Mouse (Mus musculus): Measurements from ENCODE around the gene Mtf2. TPM values are rescaled to one million over a fixed set of nuclear protein-coding genes. Genes with fewer than 3 reads are reported as not detected.
"Not testable (repeated sequence)": the region's sequence is repeated elsewhere in the genome, so short reads cannot be mapped to it uniquely, and the experiment has no call there.

Mtf2 gene
- polyA plus RNA-seq, 1 experiment from 2014 or later: 103 TPM

DNA sequence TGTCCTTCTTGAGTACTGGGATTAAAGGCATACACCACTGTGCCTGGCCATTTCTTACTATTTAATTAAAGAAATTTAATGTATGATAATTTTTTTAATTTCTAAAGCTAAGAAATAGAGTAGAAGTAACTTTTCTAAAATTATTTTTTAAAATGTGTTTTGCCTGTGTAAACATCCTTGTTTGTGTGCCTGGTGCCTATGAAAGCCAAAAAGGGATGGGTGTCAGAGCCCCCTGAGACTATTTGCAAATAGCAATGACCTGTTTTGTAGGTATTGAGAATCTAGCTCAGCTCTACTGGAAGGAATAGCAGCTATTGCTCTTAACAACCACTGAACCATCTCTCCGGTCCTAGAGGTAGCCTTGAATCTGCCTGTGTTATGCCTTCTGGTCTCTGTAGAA is 6.8 kb downstream of the Mtf2 start:
- peaks cover 1% of the 10 kb centered on the region; the same call in 1 of the 2 replicates for H3K4me1 ChIP-seq (ENCODE audit: control insufficient read depth, insufficient read depth, low read length)
- H3K4me3 ChIP-seq (ENCODE audit: low read length): no peak overlapping the region
- ATAC-seq (ENCODE audit: low FRiP score, low TSS enrichment): no peak
- WGBS: 93% methylated on average over 1 of the region's 1 CpGs
- H3K36me3 ChIP-seq (ENCODE audit: control insufficient read depth, insufficient read depth, low read length): peaks cover 67% of the 10 kb centered on the region
- H3K27me3 ChIP-seq (ENCODE audit: control insufficient read depth, insufficient read depth, low read length): no peaks in the 10 kb centered on the region
- H3K9ac ChIP-seq (ENCODE audit: low read depth, low read length): no peak overlapping the region
- peaks cover 2% of the 10 kb centered on the region; the same call in 1 of the 2 replicates for H3K9me3 ChIP-seq (ENCODE audit: control insufficient read depth, low read length)
- no peak overlapping the region for H3K4me2 ChIP-seq (replicated peaks; ENCODE audit: low read depth, low read length)
- H3K27ac ChIP-seq (ENCODE audit: low read depth, low read length): no peak overlapping the region

DNA sequence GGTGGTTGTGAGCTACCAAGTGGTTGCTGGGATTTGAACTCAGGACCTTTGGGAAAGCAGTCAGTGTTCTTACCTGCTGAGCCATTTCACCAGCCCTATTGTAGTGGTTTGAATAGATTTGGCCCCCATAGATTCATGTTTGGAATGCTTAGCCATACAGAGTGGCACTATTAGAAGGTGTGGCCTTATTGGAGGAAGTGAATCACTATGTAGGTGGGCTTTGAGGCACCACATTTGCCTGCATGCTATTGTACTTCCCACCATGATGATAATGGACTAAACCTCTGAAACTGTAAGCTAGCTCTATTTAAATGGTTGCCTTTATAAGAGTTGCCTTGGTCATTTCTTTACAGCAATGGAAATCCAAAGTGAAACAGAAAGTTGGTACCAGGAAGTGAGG is 10.8 kb downstream of the Mtf2 start:
- H3K36me3 ChIP-seq (ENCODE audit: control insufficient read depth, insufficient read depth, low read length): peaks cover 56% of the 10 kb centered on the region
- no peak for ATAC-seq (ENCODE audit: low FRiP score, low TSS enrichment)

DNA sequence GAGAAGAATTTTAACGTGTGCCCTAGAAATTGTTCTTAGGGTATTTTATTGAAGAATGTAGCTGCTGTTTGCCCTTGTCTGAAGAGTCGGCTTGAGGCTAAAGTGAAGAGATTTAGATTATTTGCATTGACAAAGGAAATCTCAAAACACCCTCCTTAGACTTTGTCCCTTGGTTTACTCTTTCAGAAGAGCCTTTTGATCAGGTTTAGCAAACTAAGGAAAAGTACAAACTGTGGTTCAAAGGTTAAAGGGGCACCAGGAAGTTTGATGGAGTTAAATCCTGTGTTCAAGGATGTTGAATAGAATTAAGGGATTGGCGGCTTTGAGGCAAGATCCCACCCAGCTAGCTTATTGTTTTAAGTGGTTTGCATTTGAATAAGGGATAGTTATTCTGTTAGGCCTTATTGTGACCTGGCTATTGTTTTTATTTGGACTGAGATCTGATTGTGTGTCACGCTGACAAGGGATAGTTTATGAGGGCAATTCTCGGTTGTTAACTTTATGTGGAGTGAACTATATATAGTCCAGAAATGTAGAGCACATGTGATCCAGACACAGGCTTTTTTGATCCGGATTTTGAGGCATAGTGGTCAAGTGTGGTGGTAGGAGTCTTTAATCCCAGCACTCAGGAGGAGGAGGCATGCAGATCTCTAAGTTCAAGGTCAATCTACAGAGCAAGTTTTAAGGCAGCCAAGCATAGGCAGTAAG is 11.5 kb downstream of the Mtf2 start:
- Histone ChIP-seq H3K27ac (ENCODE audit: low read depth, low read length) (no peak overlapping the region), H3K4me1 (ENCODE audit: control insufficient read depth, insufficient read depth, low read length) (no peaks in the 10 kb centered on the region), H3K9me3 (ENCODE audit: control insufficient read depth, low read length) (no peaks in the 10 kb centered on the region), H3K36me3 (ENCODE audit: control insufficient read depth, insufficient read depth, low read length) (peaks cover 55% of the 10 kb centered on the region), H3K4me2 (replicated peaks; ENCODE audit: low read depth, low read length) (no peak overlapping the region), H3K27me3 (ENCODE audit: control insufficient read depth, insufficient read depth, low read length) (no peaks in the 10 kb centered on the region), H3K4me3 (ENCODE audit: low read length) (no peak overlapping the region), H3K9ac (ENCODE audit: low read depth, low read length) (no peak overlapping the region)
- 80% methylated on average over 6 of the region's 6 CpGs for WGBS
- ATAC-seq (ENCODE audit: low FRiP score, low TSS enrichment): no peak

More for the DNA sequence above, 10.8 kb downstream of the Mtf2 start:
- no peaks in the 10 kb centered on the region for H3K27me3 ChIP-seq (ENCODE audit: control insufficient read depth, insufficient read depth, low read length)
- no peak overlapping the region for H3K27ac ChIP-seq (ENCODE audit: low read depth, low read length)
- no peaks in the 10 kb centered on the region for H3K9me3 ChIP-seq (ENCODE audit: control insufficient read depth, low read length)
- H3K4me3 ChIP-seq (ENCODE audit: low read length): no peak overlapping the region
- no peaks in the 10 kb centered on the region for H3K4me1 ChIP-seq (ENCODE audit: control insufficient read depth, insufficient read depth, low read length)
- no peak overlapping the region for H3K4me2 ChIP-seq (replicated peaks; ENCODE audit: low read depth, low read length)
- H3K9ac ChIP-seq (ENCODE audit: low read depth, low read length): no peak overlapping the region

DNA sequence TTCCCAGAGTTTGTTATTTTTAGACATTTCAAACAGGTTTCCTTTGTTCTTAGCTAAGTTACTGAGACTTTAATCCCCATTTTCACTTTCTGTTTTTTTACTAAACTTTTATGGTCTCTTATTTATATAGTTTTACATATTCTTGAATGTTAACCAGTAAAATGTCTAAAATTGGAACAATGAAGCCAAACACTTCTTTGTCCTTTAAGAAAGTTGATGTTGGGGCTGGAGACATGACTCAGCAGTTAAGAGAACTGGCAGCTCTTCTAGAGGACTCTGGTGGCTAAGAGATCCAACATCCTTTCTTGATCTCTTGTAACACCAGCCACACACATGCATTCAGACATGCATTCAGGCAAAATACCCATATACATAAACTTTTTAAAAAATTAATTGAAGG is 14.1 kb downstream of the Mtf2 start:
- H3K4me3 ChIP-seq (ENCODE audit: low read length): no peak overlapping the region
- no peak overlapping the region for H3K27ac ChIP-seq (ENCODE audit: low read depth, low read length)
- no peaks in the 10 kb centered on the region for H3K4me1 ChIP-seq (ENCODE audit: control insufficient read depth, insufficient read depth, low read length)
- ATAC-seq (ENCODE audit: low FRiP score, low TSS enrichment): no peak
- H3K9ac ChIP-seq (ENCODE audit: low read depth, low read length): no peak overlapping the region
- H3K4me2 ChIP-seq (replicated peaks; ENCODE audit: low read depth, low read length): no peak overlapping the region
- H3K27me3 ChIP-seq (ENCODE audit: control insufficient read depth, insufficient read depth, low read length): no peaks in the 10 kb centered on the region
- no peaks in the 10 kb centered on the region for H3K9me3 ChIP-seq (ENCODE audit: control insufficient read depth, low read length)
- peaks cover 57% of the 10 kb centered on the region for H3K36me3 ChIP-seq (ENCODE audit: control insufficient read depth, insufficient read depth, low read length)

DNA sequence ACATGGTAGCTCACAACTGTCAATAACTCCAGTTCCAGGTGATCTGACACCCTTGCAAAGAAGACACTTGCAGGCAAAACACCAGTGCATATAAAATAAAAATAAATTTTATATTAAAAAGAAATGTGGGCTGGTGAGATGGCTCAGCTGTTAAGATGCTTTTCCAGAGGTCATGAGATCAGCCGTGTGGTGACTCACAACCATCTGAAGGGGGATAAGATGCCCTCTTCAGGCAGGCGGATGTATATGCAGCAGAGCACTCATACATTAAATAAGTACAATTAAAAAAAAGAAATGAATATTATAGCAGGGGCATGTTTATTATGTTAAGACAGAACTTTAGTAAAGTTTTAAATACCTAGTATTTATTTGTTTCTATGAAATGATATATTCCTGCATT is 16.9 kb downstream of the Mtf2 start:
- H3K4me1 ChIP-seq (ENCODE audit: control insufficient read depth, insufficient read depth, low read length): no peaks in the 10 kb centered on the region
- no peak overlapping the region for H3K9ac ChIP-seq (ENCODE audit: low read depth, low read length)
- H3K9me3 ChIP-seq (ENCODE audit: control insufficient read depth, low read length): no peaks in the 10 kb centered on the region
- no peak for ATAC-seq (ENCODE audit: low FRiP score, low TSS enrichment)
- 58% methylated on average over 2 of the region's 2 CpGs for WGBS
- H3K27ac ChIP-seq (ENCODE audit: low read depth, low read length): no peak overlapping the region
- no peak overlapping the region for H3K4me3 ChIP-seq (ENCODE audit: low read length)
- no peak overlapping the region for H3K4me2 ChIP-seq (replicated peaks; ENCODE audit: low read depth, low read length)
- no peaks in the 10 kb centered on the region for H3K27me3 ChIP-seq (ENCODE audit: control insufficient read depth, insufficient read depth, low read length)
- H3K36me3 ChIP-seq (ENCODE audit: control insufficient read depth, insufficient read depth, low read length): peaks cover 66% of the 10 kb centered on the region

DNA sequence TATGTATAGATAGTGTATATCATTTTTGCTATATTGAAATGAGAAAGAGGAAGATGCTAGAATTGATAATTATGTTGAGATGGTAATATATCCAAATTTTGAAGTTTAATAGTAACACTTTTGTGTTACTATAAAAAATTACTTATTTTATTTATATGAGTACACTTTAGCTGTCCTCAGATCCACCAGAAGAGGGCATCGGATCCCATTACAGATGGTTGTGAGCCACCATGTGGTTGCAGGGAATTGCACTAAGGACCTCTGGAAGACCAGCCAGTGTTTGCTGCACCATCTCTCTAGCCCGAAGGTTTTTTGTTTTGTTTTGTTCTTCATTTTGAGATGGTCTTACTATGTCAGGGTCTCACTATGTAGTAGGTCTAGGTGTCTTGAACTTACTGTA is 20.0 kb downstream of the Mtf2 start:
- peaks cover 76% of the 10 kb centered on the region for H3K36me3 ChIP-seq (ENCODE audit: control insufficient read depth, insufficient read depth, low read length)
- H3K9me3 ChIP-seq (ENCODE audit: control insufficient read depth, low read length): no peaks in the 10 kb centered on the region
- no peak for ATAC-seq (ENCODE audit: low FRiP score, low TSS enrichment)
- no peaks in the 10 kb centered on the region for H3K4me1 ChIP-seq (ENCODE audit: control insufficient read depth, insufficient read depth, low read length)
- no peak overlapping the region for H3K27ac ChIP-seq (ENCODE audit: low read depth, low read length)
- H3K27me3 ChIP-seq (ENCODE audit: control insufficient read depth, insufficient read depth, low read length): no peaks in the 10 kb centered on the region
- no peak overlapping the region for H3K4me2 ChIP-seq (replicated peaks; ENCODE audit: low read depth, low read length)
- 94% methylated on average over 2 of the region's 2 CpGs for WGBS
- H3K4me3 ChIP-seq (ENCODE audit: low read length): no peak overlapping the region
- H3K9ac ChIP-seq (ENCODE audit: low read depth, low read length): no peak overlapping the region

DNA sequence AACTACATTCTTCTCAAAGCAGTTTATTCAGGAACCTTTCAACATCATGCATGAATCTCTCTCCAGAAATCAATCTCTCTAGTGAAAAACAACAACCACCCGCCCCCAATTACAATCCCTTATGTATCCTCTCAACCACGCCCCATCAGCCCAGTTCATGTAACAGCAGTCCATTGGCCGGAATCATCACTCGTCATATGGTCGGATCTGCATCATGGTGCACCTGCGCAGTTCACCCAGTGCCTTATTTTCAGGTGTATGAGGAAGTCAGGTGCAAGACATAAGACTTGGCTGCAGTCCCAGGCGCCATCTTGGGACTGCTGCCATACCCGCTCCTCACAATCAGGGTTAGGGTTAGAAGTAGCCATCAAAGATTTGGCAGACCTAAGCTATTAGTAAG is 27.3 kb downstream of the Mtf2 start:
- WGBS: 96% methylated on average over 8 of the region's 8 CpGs
- not testable (repeated sequence) for H3K4me1 ChIP-seq (ENCODE audit: control insufficient read depth, insufficient read depth, low read length); H3K27me3 ChIP-seq (ENCODE audit: control insufficient read depth, insufficient read depth, low read length); H3K9me3 ChIP-seq (ENCODE audit: control insufficient read depth, low read length); H3K4me2 ChIP-seq (replicated peaks; ENCODE audit: low read depth, low read length); H3K27ac ChIP-seq (ENCODE audit: low read depth, low read length); H3K4me3 ChIP-seq (ENCODE audit: low read length); ATAC-seq (ENCODE audit: low FRiP score, low TSS enrichment); H3K9ac ChIP-seq (ENCODE audit: low read depth, low read length)
- H3K36me3 ChIP-seq (ENCODE audit: control insufficient read depth, insufficient read depth, low read length): peaks cover 68% of the 10 kb centered on the region

DNA sequence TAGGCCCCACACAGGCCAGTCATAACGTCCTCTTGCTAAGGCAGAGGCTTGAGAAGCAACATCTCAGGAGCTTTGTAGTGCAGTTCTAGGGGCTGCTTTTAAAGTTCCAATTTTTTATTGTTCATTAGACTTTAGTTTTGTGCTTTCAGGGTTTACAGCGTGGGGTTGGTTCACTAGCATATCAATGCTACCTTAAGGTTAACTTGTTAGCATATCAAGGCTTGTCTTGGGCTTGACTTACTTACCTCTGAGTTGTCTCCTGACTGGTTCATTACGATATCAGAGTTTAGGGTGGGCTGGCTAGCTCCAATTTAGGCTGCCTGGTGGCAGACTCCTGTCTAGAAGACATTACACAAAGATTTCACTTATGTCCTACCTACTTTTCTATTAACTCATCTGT is 32.2 kb downstream of the Mtf2 start:
- Histone ChIP-seq H3K9ac (ENCODE audit: low read depth, low read length) (no peak overlapping the region), H3K27me3 (ENCODE audit: control insufficient read depth, insufficient read depth, low read length) (no peaks in the 10 kb centered on the region), H3K4me3 (ENCODE audit: low read length) (no peak overlapping the region), H3K36me3 (ENCODE audit: control insufficient read depth, insufficient read depth, low read length) (peaks cover 68% of the 10 kb centered on the region), H3K4me1 (ENCODE audit: control insufficient read depth, insufficient read depth, low read length) (no peaks in the 10 kb centered on the region), H3K4me2 (replicated peaks; ENCODE audit: low read depth, low read length) (no peak overlapping the region), H3K27ac (ENCODE audit: low read depth, low read length) (no peak overlapping the region), H3K9me3 (ENCODE audit: control insufficient read depth, low read length) (no peaks in the 10 kb centered on the region)
- ATAC-seq (ENCODE audit: low FRiP score, low TSS enrichment): no peak
- 83% methylated on average over 3 of the region's 3 CpGs for WGBS

DNA sequence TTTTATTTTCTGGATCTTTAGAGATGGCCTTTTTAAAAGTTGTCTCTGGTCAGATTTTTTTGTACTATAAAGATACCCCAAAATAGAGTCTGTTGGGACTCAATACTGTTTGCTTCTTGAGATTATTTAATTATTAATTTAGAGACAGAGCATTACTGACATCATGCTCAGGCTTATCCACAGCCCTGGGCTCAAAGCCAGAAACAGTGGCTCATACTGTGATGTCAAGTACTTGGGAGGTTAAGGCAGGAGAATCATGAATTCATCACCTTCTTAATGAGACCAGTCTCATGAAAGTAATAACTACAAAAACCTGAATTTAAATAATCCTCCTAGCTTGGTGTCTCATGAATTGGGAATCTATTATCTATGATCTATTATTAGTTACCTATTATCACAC is 34.7 kb downstream of the Mtf2 start:
- Histone ChIP-seq H3K9me3 (ENCODE audit: control insufficient read depth, low read length) (no peaks in the 10 kb centered on the region), H3K36me3 (ENCODE audit: control insufficient read depth, insufficient read depth, low read length) (peaks cover 70% of the 10 kb centered on the region), H3K4me1 (ENCODE audit: control insufficient read depth, insufficient read depth, low read length) (no peaks in the 10 kb centered on the region), H3K4me3 (ENCODE audit: low read length) (no peak overlapping the region), H3K27ac (ENCODE audit: low read depth, low read length) (no peak overlapping the region), H3K4me2 (replicated peaks; ENCODE audit: low read depth, low read length) (no peak overlapping the region), H3K9ac (ENCODE audit: low read depth, low read length) (no peak overlapping the region), H3K27me3 (ENCODE audit: control insufficient read depth, insufficient read depth, low read length) (no peaks in the 10 kb centered on the region)
- ATAC-seq (ENCODE audit: low FRiP score, low TSS enrichment): no peak

All from kidney, embryonic 14.5 days (tissue).